Mouse (Mus musculus) erythroblast, embryonic 14.5 days (primary cell): ENCODE data around the gene Ltbp1.

Source experiments
- GATA1 ChIP-seq: IDR thresholded peaks from 2 replicates; pipeline ENCODE4 v1.6.1; 2012; ENCODE audit warnings: low read length, inconsistent platforms, mixed read lengths
- TAL1 ChIP-seq: IDR thresholded peaks from 3 replicates; pipeline ENCODE4 v1.6.1; 2012; ENCODE audit warnings: low read length, inconsistent platforms, mixed read lengths

DNA sequence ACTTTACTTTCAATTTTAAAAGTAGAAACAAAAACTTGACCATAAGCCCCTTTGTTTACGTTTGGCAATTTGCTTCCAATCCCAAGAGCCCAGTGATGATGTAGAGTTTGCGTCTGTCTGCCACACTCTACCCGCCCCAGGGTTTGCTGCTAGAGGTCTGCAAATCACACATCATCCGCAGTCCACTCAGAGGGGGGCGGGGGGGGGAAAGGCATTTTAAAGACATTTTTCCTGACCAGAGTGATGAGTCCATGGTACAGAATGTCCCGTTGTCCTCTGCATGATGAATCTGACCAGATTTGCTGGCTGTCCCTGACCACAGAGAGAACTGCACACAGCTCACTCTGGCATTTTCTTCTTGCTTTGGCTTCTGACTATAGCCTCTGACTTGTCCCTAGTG lies 269.9 kb downstream of the Ltbp1 start:
- TF ChIP-seq TAL1 (no peak), GATA1 (no peak)
